Mouse (Mus musculus): ENCODE measurements around the gene Krt25.

Krt25 gene

GRCm38 (mm10) chr11:99322851-99323250, at the start of gene Krt25:
TSS of gene Krt25 (minus strand) at chr11:99322951.
- no peak for DNase-seq (ENCODE audit: low read depth, low spot score)

DNA sequence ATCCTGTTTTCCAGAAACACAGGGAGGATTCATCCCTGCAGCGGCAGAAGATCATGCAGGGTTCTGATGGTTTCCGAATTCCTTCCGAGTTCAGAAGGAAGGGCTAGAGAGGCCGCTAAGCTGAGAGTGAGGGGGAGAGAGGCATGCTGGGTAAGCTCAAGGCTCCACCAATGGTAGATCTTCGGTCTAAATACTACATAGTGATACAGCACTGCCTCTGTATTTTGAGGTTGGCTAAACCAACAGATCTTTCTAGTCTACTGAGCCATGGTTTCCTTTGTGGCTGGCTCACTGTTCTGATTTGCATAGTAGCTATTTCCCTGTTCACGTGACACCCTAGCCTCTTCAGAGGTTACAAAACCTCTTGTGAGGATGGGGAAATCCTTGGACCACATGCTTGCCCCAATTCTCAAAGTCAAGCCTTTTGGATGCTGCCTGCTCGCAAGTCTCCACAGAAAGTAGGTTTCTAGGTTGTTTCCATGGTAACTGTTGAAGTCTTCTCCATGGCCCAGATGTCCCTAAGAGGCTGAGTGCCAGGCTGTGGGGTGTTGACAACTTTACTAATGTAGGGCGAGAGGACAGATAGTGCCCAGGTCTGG, 47.2 kb upstream of the Krt25 start:
- DNase-seq (ENCODE audit: low read depth, low spot score), result peak; percentile 64

DNA sequence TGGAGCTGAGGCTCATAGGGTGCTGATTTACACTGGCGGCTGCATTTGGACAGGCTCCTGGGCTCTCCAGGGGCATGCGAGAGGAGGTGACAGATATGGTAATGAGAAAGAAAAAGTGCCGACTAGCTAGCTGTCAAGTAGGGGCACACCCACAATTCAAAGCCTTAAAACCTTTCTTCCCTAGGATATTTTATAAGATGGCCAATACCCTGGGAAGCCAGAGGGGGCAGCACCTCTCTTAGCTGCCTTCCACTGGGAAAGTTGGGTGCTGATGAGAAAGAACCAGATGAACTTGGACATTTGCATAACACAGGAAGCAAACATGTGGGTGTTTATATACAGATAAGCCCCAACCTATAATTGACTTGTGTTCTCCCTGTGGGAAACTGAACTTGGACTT, 46.5 kb upstream of the Krt25 start:
- no peak for DNase-seq (ENCODE audit: low read depth, low spot score)

- DNase-seq (ENCODE audit: low read depth, low spot score), result no peak
These were observed 44.0 kb upstream of the Krt25 start for GRCm38 (mm10) chr11:99366791-99367190.

DNA sequence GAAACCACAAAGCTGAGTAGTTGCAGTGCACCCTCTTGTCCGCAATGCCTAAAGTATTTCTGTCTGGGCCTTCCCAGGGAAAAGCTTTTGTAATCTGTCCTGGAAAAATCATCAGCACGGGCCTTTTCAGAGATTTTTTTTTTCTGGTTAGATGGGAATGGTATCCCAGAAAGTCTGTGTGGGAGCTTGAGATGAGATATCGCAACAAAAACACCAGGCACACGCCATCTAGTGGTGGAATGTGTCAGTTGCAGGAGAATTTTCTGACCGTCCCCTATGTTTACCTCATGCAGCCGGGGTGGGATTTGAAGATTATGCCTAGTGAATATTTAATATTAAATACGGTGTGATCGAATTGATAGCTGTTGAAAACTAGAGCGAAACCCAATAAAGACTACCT, 41.7 kb upstream of the Krt25 start:
- DNase-seq (ENCODE audit: low read depth, low spot score), result peak; percentile 19

DNA sequence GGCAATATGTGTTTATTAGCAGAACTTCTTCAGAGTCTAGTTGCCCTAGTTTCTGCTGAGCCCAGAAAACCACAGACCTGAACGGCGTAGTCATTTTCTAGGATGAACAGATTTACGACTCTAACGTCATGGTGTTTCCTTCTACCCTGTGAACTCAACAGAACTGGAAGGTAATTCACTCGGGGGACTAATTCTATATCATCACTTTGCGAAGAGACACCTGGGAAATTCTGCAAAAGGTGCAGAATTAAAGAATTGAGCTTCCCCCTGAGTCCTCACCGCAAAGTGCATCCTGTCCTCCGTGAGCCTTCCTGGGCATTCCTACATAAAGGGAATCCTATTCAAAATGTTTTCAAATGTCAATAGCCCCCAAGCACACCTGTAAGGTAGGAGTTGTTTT, 38.7 kb upstream of the Krt25 start:
- DNase-seq (ENCODE audit: low read depth, low spot score), result no peak

GRCm38 (mm10) chr11:99351004-99351403, 28.3 kb upstream of the Krt25 start, which contains the start of gene Krt27:
TSS of gene Krt27 (minus strand) at chr11:99351104.
- DNase-seq (ENCODE audit: low read depth, low spot score), result no peak

DNA sequence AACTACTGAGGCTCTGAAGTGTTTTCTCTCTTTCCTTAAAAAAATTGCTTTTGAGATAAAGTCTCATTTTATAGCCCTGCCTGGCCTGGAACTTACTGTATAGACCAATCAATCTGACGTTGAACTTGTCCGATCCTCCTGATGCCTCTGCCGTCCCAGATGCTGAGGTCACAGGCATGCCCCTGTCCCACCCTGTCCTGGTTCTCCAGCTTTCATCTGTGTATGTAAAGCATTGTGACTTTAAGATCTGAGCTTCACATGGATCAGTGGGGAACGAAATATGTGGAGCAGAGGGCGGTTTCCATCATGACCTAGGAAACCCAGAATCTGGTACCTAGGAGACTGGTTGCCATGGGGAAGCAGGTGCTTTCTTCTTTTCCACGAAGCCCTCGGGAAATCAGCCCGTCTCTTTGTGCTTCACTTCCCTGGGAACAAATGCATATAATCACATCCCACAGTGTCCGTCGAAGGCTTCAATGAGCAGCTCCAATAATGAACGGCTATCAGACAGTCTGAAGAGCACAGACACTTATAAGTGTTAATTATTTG, 16.6 kb upstream of the Krt25 start:
- no peak for DNase-seq (ENCODE audit: low read depth, low spot score)

- DNase-seq (ENCODE audit: low read depth, low spot score), result no peak
These were observed 15.1 kb upstream of the Krt25 start, which contains the start of gene Krt26 for GRCm38 (mm10) chr11:99337866-99338265. TSS of gene Krt26 (minus strand) at chr11:99337966.

DNA sequence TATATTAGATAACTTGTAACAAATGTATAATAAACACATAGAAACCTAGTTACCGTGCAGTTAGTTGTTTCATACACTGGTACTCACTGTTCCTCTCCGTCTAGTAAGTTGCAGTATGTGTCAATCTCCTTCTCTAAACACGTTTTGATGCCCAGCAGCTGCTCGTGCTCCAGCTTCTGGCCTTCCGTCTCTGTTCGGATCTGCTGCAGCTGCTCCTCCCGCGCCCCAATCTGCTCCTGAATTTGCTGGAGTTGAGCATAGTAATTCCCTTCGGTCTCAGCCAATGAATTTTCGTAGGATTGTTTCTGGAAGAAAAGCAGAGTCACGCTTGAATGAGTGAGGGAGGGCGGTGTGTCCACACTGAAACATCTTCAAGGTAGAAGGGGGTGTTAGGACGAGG, 10.7 kb upstream of the Krt25 start:
- peak; percentile 47 for DNase-seq (ENCODE audit: low read depth, low spot score)

DNA sequence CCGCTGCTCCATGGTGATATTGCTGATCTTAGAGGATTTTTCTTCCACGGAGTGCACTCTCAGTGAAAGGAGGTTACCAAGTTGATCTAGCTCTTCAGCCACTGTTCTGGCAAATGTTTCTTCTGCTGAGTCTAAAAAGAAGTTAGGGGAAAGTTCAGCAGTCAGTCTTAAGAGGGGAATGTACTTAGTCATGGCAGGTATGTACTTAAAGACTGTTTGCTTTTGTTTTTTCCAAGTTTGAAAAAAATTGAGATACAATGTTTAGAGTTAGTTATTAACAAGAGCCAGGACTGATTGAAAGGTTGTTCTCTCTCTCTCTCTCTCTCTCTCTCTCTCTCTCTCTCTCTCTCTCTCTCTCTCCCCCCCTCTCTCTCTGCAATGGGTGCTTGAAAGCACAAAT, 6.9 kb upstream of the Krt25 start:
- no peak for DNase-seq (ENCODE audit: low read depth, low spot score)

GRCm38 (mm10) chr11:99321094-99321493, 1.7 kb downstream of the Krt25 start:
- DNase-seq (ENCODE audit: low read depth, low spot score), result no peak

DNA sequence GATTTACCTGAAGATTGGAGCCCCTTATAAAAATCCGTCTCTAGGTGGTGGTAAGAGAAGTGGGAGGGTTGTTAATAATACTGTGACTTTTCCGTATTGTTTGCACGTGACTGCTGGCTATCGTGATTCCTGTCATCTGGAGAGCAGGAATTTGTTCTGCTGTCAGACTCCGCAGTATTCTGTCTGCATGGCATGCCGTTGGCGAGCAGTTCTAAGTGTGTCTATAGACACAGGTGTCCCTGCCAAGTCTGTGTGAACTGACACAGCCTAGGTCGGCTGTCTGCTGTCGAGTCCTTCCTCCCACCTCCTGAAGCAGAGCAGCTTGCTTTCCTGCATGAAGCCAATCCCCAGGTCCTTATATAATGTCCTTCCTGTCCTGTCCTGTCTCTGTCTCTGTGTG, 3.6 kb downstream of the Krt25 start:
- DNase-seq (ENCODE audit: low read depth, low spot score), result no peak

DNA sequence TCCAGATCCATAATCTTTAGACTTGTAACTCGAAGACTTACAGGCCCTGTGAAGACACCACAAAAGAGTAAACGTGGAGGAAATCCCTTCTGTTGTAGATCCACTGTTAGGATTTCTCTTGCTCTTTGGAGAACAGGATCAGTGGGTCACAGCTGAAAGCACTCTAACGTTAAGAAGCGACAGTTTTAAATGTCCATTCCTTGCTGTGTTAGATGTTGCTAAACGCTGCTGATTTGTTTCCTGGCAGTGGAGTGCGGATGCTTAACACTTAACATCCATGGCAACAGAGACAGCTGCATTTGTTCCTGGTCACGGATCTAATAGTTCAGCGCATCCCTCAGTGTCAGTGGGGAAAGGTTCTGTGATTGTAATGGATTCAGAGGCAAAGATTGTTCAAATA, 6.2 kb downstream of the Krt25 start:
- no peak for DNase-seq (ENCODE audit: low read depth, low spot score)

- DNase-seq (ENCODE audit: low read depth, low spot score), result no peak
These were observed 8.2 kb downstream of the Krt25 start for GRCm38 (mm10) chr11:99314594-99314993.

DNA sequence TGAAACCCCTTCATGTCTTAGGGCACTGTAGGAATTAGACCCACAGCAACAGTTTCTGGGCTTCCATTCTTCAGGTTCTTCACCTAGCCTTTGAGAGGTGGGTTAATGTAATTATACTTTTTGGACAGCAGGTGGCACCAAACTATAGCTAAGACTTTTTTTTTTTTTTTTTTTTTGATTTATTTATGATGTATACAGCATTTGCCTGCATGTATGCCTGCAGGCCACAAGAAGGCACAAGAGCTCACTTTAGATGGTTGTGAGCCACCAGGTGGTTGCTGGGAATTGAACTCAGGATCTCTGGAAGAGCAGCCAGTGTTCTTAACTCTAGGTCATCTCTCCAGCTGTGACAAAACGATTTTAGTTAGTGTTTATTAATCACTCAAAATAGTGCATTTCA, 11.9 kb downstream of the Krt25 start:
- no peak for DNase-seq (ENCODE audit: low read depth, low spot score)

- peak; percentile 47 for DNase-seq (ENCODE audit: low read depth, low spot score)
These were observed 15.2 kb downstream of the Krt25 start for GRCm38 (mm10) chr11:99307579-99307978.

- no peak for DNase-seq (ENCODE audit: low read depth, low spot score)
These were observed 27.7 kb downstream of the Krt25 start for GRCm38 (mm10) chr11:99295039-99295438.

DNA sequence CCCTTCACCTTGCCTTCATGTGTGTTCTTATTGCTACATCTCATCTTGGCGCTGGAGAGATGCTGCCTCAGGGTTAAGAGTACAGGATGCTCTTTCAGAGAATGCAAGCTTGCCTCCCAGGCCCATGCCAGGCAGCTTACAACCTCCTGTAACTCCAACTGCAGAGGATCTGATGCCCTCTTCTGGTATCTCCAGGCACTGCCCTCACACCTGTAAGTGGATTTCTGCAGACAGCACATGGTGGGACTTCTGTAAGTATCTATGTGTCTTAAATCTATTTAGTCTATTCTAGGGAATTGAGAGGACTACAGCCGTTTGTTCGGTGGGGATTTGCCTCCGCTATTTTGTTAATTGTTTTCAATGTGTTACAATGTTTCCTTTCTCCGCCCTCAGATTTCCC, 29.9 kb downstream of the Krt25 start:
- DNase-seq (ENCODE audit: low read depth, low spot score), result peak; percentile 45

- DNase-seq (ENCODE audit: low read depth, low spot score), result no peak
These were observed 37.9 kb downstream of the Krt25 start, which contains the start of gene Krt24 for GRCm38 (mm10) chr11:99284833-99285312. TSS of gene Krt24 (minus strand) at chr11:99285262.

DNA sequence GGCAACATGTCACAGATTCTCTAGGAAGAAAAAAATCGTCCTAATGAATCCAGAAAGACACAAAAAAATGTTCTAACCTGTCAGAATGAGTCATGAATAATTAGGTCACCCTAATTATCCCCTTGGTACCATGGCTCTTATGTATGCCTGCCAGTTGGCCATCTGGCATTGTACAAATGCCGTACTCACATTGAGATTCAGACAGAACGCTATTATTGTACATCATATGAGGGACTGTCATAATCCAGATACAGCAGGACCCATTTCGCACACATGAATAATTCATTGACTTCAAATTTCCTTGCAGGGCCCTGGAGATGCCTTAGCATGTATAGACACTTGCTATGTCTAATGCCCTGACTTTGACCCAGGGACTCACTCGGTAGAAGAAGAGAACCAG, 38.7 kb downstream of the Krt25 start:
- DNase-seq (ENCODE audit: low read depth, low spot score), result no peak

GRCm38 (mm10) chr11:99283334-99283733, 39.4 kb downstream of the Krt25 start:
- no peak for DNase-seq (ENCODE audit: low read depth, low spot score)

DNA sequence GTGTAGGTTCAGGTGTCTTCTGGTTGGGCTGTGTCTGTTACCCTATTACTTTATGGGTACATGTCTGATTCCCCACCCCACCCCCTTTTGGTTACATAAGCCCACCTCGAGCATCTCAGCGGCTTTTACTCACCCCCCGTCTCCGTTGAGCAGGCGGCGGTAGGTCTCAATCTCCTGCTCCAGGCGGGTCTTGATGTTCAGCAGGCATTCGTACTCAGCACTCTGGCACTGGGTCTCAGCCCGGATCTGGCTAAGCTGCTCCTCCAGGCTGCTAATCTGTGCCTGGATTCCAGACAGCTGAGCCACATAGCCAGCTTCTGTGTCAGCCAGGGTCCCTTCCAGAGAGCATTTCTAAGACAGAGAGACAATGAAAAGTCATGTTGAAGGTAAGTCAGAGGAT, 41.6 kb downstream of the Krt25 start:
- no peak for DNase-seq (ENCODE audit: low read depth, low spot score)

- DNase-seq (ENCODE audit: low read depth, low spot score), result no peak
These were observed 42.8 kb downstream of the Krt25 start for GRCm38 (mm10) chr11:99279986-99280385.
